ENCODE assay signal across 27 mouse cellular contexts in the genomic region with DNA sequence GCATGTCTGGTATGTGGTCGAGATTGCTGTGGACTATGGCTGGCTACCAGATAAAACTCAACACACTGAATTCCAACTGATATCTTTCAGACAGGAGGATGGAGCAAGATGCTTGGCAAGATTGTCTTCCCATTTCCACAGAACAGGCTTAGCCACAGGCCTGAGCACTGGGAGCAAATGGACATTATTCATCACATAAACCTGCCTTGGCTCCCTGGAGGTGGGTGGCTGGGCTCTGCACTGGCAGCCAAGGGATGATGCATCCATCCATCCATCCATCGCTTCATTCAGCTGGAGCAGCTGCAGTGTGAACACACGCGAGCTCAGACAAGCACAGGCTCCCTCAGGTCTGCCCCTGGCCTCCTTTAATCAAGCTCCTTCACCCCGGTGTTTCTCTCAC.
"Had no signal": no experiment of that assay in that cellular context is flagged by ENCODE, and none has a peak within 500 bp of the region (broad histone marks: within the 10 kb centered on the region; RNA-seq: fewer than 3 reads in every experiment).

No protein-coding gene starts in this region.

- H3K4me3 ChIP-seq: layer of hippocampus, adult 2 months; limb, embryonic 10.5 days; limb, embryonic 13.5 days; liver, embryonic 12.5 days; liver, embryonic 15.5 days; lung, embryonic 15.5 days; megakaryocyte, embryonic 14.5 days; midbrain, embryonic 10.5 days; midbrain, embryonic 13.5 days; myocyte; neural tube, embryonic 13.5 days had no signal

- H3K36me3 ChIP-seq: liver, embryonic 12.5 days; liver, embryonic 15.5 days; lung, embryonic 15.5 days; neural tube, embryonic 13.5 days had no signal

- H3K9me3 ChIP-seq: limb, embryonic 10.5 days; limb, embryonic 13.5 days; liver, embryonic 12.5 days; liver, embryonic 15.5 days; lung, embryonic 15.5 days; midbrain, embryonic 10.5 days; midbrain, embryonic 13.5 days; neural tube, embryonic 13.5 days had no signal

- H3K27ac ChIP-seq: kidney, postnatal 0 days; layer of hippocampus, adult 2 months; limb, embryonic 10.5 days; limb, embryonic 13.5 days; liver, embryonic 12.5 days; liver, embryonic 15.5 days; lung, embryonic 15.5 days; midbrain, embryonic 10.5 days; midbrain, embryonic 13.5 days; neural tube, embryonic 13.5 days had no signal

- H3K9ac ChIP-seq: limb, embryonic 13.5 days; liver, embryonic 12.5 days; liver, embryonic 15.5 days; lung, embryonic 15.5 days; midbrain, embryonic 13.5 days; neural tube, embryonic 13.5 days had no signal

- H3K27me3 ChIP-seq: limb, embryonic 13.5 days; liver, embryonic 12.5 days; liver, embryonic 15.5 days; lung, embryonic 15.5 days; midbrain, embryonic 13.5 days; neural tube, embryonic 13.5 days had no signal

- DNase-seq: kidney, adult 2 months; kidney, postnatal 25 days; layer of hippocampus, adult 9-11 months; liver; lung, adult 18-20 months; lung, postnatal 10 days; lung, postnatal 36 days; right cerebral cortex, adult 18-20 months; right cerebral cortex, postnatal 14 days; right cerebral cortex, postnatal 4 days; spleen, adult 18-20 months; thymus, adult 2 months; thymus, postnatal 14 days; thymus, postnatal 4 days had no signal

- H3K4me1 ChIP-seq: liver, embryonic 12.5 days; liver, embryonic 15.5 days; midbrain, embryonic 13.5 days; neural tube, embryonic 13.5 days had no signal

- ATAC-seq: liver, embryonic 12.5 days; midbrain, embryonic 13.5 days; midbrain, embryonic 16.5 days had no signal
